Mouse (Mus musculus) T-helper 1 cell (primary cell): Measurements from ENCODE around the gene Xdh.
"Not testable (repeated sequence)": the region's sequence is repeated elsewhere in the genome, so short reads cannot be mapped to it uniquely, and the experiment has no call there.

Experiments
- in situ Hi-C: fragments of 300-600 bp; cut with MboI, MseI; formaldehyde crosslinking; loops from one replicate; pipeline ENCODE4 v1.15.1; 2025; ENCODE audit warnings: high pct_unique_total_duplicates

The Xdh gene

DNA sequence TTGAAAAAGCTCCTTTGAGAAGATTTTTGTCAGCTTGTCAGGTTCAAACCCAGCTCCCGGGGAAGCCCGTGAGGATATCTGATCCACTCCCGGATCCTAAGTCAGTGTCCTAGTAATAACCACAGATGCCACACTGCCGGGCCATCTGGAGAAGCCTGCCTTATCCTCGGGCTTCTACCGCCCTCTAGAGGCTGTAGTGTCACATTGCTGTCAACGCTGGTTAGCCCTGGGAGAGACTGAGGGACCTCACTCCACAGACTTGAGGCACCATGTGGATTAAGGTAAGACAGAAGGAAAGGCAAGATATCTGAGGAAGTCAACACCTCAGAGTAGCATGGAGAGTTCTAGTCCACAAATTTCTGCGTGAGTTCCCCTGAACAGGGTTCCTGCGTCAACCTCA, 67.8 kb downstream of the Xdh start:
- in situ Hi-C loops, result loop anchor here (5.0 kb wide), 3 partner anchors 140 to 575 kb away; no protein-coding TSS in a partner anchor

DNA sequence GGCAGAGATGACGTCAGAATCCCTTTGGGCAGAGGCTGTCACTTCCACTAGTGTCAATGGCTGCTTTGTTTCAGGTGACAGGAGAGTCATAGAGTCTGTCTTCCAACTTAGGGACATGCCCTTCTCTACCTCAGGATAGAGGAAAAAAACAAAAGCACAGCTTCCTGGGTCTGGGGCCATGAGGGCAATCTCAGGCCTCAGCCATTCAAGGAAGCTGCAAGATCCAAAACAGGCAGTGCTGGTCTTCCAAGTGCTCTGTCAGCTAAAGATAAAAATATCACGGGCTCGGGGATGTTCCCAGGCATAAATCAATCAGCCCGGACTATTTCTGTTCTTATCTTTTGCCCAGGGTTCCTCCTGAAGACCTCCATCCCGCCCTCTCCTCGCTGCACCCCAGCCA, 68.7 kb downstream of the Xdh start:
- in situ Hi-C loops, result loop anchor here (5.0 kb wide), 3 partner anchors 139 to 574 kb away; no protein-coding TSS in a partner anchor

DNA sequence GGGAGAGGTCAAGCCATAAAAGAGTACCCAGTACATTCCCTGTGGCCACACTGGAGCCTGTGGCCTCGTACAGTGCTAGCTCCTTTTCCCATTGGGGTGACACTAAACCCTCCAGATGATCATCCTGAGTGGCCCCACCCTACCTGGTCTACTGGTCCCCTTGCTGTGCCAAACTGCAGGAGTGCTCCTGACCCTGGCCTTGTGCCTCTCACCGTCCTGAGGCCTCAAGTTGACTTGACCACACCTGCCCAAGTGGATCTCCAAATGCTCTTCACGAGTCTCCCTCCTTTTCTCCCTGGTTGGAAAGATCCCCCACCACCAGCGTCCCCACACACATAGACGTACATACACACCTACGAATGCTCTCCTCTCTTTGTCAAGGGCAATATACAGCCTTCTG, 69.7 kb downstream of the Xdh start:
- in situ Hi-C loops, result loop anchor here (5.0 kb wide), 3 partner anchors 138 to 573 kb away; no protein-coding TSS in a partner anchor

DNA sequence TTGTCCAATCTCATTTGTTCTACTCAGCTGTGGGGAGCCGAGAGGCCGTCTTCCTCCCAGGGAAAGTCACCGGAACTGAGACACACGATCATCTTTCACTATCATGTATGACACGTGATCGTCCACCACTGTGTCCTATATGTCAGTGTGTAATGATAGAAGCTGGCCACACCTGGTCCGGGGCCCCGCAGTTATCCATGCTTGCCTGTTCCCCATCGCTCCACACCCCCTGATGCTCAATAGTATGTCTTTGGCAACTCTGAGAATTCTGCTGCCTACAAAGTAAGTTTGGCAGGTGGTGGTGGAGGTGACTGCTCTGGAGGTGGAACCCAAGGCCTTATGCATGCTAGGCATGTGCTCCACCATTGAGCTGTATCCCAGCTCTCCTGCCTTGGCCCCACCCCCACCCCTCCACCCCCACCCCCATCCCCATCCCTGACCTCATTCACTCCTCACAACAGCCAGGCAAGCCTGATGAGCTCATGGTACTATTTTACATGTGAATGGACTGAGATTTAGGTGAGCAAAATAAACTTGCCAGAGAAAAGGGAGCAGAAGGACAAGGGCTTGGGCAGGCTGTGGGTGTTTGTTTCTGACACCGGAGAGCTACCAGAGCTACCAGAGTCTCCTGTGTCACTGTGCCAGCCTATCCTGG, 70.6 kb downstream of the Xdh start:
- in situ Hi-C loops, result no loop called here

DNA sequence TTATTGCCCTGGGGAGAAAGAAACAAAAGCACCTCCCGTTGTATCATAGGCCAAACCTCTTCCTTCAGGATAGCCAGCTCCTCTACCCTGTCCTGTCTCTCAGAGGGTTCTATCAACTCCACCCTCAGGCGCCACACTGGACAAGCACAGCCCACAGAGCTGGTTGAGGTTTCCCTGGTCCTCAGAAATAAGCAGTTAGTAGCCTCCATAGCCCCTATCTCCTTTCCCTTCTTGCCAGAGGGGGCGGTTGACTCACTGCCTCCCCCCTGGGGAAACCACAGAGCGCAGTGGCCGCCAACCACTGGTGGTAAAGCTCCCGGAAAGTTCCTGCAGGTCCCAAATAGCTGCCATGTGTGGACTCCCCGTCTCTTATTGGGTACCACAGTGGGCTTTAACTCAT, 74.3 kb downstream of the Xdh start:
- in situ Hi-C loops, result no loop called here

DNA sequence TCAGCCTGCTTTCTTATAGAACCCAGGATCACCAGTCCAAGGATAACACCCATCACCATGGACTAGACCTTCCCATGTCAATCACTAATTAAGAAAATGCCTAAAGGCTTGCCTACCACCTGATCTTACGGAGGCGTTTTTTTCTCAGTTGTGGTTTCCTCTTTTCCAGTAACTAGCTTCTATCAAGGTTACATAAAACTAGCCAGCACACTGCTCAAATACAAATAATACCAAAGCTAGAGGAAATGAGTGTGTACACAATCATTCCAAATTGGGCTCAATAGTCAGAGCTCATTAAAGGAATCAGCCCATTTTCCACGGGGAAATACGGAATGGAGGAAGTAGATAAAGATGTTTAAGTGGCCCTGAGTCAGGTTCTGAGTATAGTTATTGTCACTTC, 74.7 kb downstream of the Xdh start:
- in situ Hi-C loops, result no loop called here

DNA sequence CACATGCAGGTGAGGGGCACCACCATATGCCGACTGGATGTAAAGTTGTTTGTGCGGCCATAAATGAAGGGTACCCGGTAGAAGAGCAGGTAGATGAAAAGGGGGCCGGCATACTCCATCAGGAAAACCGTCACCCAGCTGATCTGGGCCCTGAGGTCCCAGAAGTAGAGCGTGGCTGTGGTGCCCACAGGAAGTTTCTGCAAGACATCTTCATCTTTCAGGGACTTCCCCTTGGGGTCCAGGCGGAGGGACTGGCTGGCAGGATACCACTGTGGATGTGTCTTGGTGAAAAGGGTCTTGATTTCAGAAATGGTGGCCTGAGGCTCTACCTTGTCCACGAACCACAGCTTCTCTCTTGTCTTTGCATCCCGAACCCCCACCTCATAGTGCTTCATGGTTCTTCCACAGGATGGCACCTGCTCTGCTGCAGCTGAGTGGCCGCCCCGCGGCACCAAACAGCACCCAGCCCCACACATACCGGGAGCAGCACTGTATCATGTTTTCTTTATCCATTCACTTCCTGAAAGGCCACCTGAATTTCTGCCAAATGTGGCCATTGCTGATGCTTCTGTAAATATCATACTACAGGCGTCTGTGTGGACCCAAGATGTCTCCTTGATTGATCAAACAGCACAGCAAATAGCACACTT, 78.9 kb downstream of the Xdh start:
- in situ Hi-C loops, result no loop called here

DNA sequence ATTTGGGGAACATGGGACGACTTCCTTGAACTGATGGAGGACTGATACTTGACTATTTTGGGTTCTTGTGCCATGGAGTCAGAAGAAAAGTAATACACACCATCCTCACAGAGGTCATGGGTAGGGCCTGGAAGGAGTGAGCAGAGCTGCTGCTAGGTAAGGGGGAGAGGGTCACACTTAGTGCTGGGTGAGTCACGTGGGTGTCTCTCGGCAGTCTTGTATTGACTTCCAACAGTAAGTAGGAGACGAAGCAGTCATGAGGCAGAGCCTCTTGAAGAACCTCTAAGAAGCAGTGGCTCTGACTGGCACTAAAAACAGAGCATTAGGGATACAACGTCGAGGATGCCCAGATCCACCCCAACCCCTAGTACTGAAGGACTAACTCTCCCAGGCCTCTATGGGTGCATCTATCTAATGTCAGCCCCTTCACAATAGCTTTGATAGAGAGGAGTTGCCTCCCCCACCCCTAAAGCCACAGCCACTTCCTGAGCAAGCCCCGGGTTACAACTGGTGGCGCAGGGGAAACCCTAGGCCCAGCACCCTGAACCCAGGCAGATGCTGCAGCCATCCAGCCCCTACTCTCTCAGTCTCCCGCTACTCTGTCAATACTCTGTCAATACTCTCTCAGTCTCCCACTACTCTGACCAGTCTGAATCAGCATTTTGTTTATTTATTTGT, 80.8 kb downstream of the Xdh start:
- in situ Hi-C loops, result loop anchor here (5.0 kb wide), 1 partner anchor 47 kb away; no protein-coding TSS in a partner anchor

DNA sequence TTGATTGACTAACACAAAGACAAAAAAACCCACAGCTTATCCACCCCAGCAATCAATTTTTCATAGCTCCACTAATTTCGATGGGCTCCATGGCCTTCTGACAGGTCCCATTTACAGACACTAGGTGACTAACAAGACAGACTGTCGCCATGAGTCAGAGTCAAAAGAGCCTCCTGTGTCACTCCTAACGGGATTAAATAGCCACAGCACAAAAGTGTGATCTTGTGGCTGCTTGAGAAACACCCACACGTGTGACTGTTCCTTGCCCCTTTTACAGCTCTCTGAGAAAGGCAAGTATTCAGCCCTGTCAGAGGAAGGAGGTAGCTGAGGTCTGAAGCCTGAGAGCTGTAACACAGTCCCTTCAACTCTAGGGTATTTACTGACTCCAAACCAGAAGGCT, 96.3 kb downstream of the Xdh start:
- in situ Hi-C loops, result no loop called here

DNA sequence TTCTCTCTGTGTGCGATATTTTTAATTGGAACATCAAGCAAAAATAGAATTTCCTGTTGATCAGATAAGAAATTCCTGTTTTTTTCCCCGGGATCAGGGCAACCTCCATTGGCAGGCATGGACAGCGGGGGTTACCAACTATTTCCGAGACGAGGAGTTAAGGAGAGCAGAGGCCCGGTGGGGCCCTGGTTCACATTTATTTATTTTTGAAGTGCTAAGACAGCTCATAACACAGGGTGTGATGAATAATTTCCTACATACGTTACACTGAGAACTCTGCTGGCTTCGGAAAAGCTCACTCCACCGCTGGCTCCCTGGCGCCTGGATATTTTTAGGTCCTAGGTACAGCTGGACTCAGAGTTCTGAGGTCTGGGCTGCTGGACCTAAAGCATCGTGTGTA, 97.0 kb downstream of the Xdh start:
- in situ Hi-C loops, result no loop called here

DNA sequence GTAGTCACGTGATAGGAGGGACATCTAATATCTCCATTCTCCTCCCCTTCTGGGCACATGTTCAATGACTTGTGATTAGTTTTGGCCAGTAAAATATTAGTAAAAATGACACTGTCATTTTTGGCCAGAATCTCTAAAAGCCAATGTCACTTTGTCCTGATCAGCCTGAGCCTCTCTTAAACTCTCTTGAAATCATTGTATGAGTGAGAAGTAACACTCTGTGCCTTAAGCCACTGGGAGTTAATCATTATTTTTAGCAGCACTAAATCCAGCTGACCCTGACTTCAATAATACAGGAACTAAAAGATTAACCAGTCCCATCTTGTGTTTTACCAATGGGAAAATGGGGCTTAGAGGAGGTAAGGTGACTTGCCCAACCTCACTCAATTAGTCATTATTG, 102.6 kb downstream of the Xdh start:
- in situ Hi-C loops, result no loop called here

DNA sequence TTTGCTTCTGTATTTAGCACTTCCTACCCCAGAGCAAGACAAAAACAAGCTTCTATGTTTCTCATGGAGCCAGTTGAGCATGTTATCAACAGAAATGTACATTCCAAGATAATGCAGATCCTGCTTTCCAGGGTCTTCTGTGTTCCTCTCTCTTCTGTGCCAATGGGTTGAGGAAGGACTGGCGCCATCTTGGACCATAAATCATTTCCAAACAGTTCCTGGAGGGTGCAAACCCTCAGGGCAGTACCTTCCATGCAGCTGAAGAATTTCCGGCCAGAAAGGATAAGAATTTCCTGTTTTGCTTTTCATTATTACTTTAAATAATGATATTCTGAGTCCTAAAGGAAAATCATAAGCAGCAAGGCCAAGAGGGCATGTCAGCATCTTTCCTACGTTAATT, 104.4 kb downstream of the Xdh start:
- in situ Hi-C loops, result no loop called here

DNA sequence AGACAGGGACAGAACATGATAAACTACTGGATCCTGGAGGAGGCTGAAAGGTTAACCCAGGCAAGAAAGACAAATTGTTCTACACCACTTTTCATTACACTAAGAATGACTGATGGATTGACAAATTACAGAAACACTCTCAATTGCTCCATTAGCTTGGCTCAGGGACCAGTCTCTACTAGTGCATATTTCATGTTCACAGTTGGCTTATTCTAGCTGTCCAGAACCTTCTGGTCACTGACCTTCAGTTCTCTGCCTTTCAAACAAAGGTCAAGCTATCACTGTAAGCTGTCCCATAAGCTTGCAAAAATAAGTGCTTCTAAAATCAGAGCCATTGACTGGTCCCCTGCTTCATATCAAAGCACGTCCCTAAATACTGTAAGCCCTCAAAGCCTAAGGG, 107.0 kb downstream of the Xdh start:
- in situ Hi-C loops, result no loop called here

DNA sequence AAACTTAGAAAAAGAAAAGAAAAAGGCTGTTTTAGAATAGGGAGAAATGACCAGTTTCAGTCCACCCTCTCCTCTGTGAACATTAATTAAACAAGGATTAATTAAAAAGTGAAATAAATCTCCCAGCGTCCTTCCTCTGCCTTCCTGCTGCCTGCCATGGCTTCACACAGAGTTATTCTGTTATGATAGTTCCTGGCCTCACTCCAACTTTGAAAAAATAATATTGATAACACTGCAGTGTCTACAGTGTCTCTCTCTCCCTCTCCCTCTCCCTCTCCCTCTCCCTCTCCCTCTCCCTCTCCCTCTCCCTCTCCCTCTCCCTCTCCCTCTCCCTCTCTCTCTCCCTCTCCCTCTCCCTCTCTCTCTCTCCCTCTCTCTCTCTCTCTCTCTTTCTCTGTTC, 110.1 kb downstream of the Xdh start:
- in situ Hi-C loops, result not testable (repeated sequence)

DNA sequence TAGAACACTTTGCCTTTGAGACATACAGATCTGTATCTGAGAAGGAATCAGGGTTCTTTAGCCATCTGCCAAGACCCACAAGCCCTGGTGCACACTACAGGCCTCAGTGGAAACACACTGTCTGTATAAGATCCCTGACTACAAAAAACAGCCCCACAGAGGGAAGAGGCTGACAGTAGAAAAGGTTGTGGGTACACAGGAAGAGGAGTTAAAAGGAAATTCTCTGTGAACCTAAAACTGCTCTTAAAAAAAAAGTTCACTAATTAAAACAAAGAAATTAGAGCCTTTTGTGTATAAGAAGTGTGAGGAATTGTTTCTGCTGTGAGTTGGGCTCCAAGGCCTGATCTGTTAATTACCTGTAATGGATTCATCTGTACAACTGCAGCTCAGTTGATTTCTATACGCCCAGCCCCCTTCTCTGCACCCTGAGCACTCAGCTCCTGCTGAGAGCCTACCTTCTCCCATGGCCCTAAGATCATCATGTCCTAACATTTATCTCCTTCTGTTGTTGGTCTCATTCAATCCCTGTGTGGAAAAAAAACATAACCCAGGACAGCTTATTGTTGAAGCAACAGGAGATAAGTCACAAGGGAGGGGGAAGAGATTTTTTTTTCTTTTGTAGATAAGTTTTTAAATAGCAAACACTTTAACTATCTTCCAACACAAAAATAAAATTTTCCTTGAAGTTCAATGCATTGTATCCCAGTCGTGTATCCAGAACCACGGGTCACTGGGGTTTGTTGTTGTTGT, 110.7 kb downstream of the Xdh start:
- in situ Hi-C loops, result no loop called here

DNA sequence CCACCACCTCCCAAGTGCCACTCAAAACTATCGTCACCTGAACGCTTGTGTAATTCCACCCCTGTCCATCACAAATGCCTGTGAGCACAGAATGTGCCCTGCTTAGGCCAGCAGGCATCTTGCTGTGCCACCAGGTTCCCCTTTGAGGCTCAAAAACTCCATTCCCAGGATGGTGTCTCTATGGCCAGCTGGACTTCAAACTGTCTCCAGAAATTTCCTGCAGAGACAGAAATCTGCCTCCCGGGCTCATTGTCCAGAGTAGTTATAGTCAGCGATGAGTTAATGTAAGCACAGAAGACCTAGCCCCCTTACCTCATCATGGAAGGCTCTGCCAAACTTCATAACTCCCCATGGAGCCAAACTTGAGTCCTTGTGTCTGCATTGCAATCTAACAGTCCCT, 112.8 kb downstream of the Xdh start:
- in situ Hi-C loops, result no loop called here

DNA sequence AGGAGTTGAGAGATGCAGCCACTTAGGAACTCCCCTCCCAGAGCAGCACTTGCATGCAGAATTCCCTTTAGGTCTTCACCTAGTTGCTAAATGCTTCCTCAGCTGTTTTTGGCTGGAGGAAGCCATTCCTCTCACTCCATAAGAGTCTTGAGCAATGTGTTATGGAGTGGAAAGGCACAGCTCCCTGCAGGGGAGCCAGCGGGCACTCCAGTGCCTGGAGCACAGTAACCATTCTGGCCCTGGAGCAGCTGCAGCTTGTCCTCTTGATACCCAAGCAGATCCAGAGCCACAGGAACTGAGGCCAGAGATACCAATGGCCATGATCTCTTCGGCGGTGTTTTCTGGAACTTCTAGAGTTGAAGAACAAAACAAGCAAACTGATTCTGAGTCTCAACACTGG, 113.4 kb downstream of the Xdh start:
- in situ Hi-C loops, result no loop called here
